Mouse (Mus musculus): ENCODE data around the gene Trim2. TPM values are rescaled to one million over a fixed set of nuclear protein-coding genes. Genes with fewer than 3 reads are reported as not detected.

The Trim2 gene
- total RNA-seq, 2 experiments from 2014 or later = 9.1 to 9.9 TPM

- intact Hi-C loops (cut with DNase I) = no loop called here
- no peak for DNase-seq
Observed at GRCm38 (mm10) chr3:84208475-84208874, 98.2 kb downstream of the Trim2 start.

- DNase-seq = no peak
- intact Hi-C loops (cut with DNase I) = no loop called here
Observed at GRCm38 (mm10) chr3:84207366-84207765, 99.3 kb downstream of the Trim2 start.

GRCm38 (mm10) chr3:84206106-84206505 lies 100.6 kb downstream of the Trim2 start:
- DNase-seq = no peak
- intact Hi-C loops (cut with DNase I) = no loop called here

- intact Hi-C loops (cut with DNase I) = no loop called here
- DNase-seq = no peak
Observed at GRCm38 (mm10) chr3:84205650-84206049, 101.0 kb downstream of the Trim2 start.

GRCm38 (mm10) chr3:84204640-84205039 lies 102.0 kb downstream of the Trim2 start:
- intact Hi-C loops (cut with DNase I) = no loop called here
- DNase-seq = no peak

- DNase-seq = peak; percentile 29 to 54
- intact Hi-C loops (cut with DNase I) = no loop called here
Observed at GRCm38 (mm10) chr3:84200559-84201420, 105.9 kb downstream of the Trim2 start.

- no peak for DNase-seq
- intact Hi-C loops (cut with DNase I) = no loop called here
Observed at GRCm38 (mm10) chr3:84199516-84199915, 107.2 kb downstream of the Trim2 start.

GRCm38 (mm10) chr3:84198229-84198628 lies 108.4 kb downstream of the Trim2 start:
- intact Hi-C loops (cut with DNase I) = no loop called here
- DNase-seq = no peak

GRCm38 (mm10) chr3:84193881-84194280 lies 112.8 kb downstream of the Trim2 start:
- no peak for DNase-seq
- intact Hi-C loops (cut with DNase I) = no loop called here

GRCm38 (mm10) chr3:84191141-84191881 lies 115.4 kb downstream of the Trim2 start:
- DNase-seq = peak in 1 of 2 experiments; percentile 33
- intact Hi-C loops (cut with DNase I) = no loop called here

GRCm38 (mm10) chr3:84190513-84191061 lies 116.1 kb downstream of the Trim2 start:
- intact Hi-C loops (cut with DNase I) = no loop called here
- peak; percentile 44 to 54 for DNase-seq

- DNase-seq = peak in 1 of 2 experiments; percentile 12
- intact Hi-C loops (cut with DNase I) = no loop called here
Observed at GRCm38 (mm10) chr3:84189629-84190173, 117.0 kb downstream of the Trim2 start.

- no peak for DNase-seq
- intact Hi-C loops (cut with DNase I) = no loop called here
Observed at GRCm38 (mm10) chr3:84181717-84182116, 125.0 kb downstream of the Trim2 start.

GRCm38 (mm10) chr3:84181102-84181501 lies 125.6 kb downstream of the Trim2 start:
- intact Hi-C loops (cut with DNase I) = no loop called here
- DNase-seq = peak in 1 of 2 experiments; percentile 6

GRCm38 (mm10) chr3:84180304-84180703 lies 126.4 kb downstream of the Trim2 start:
- no peak for DNase-seq
- intact Hi-C loops (cut with DNase I) = no loop called here

GRCm38 (mm10) chr3:84177834-84178233 lies 128.8 kb downstream of the Trim2 start:
- DNase-seq = no peak
- intact Hi-C loops (cut with DNase I) = loop anchor here (2.0 to 5.0 kb wide), 3 partner anchors 44 to 364 kb away; no protein-coding TSS in a partner anchor

- intact Hi-C loops (cut with DNase I) = loop anchor here (1.0 to 5.0 kb wide), 4 partner anchors 47 to 367 kb away; no protein-coding TSS in a partner anchor
Observed at GRCm38 (mm10) chr3:84175337-84176315, 131.1 kb downstream of the Trim2 start.

GRCm38 (mm10) chr3:84173581-84174154 lies 133.0 kb downstream of the Trim2 start, which contains the start of gene Gm6525:
Gene Gm6525 (plus strand): TSS chr3:84174104.
- intact Hi-C loops (cut with DNase I) = no loop called here

More at GRCm38 (mm10) chr3:84175337-84176315, 131.1 kb downstream of the Trim2 start:
- peak; percentile 85 to 90 for DNase-seq

GRCm38 (mm10) chr3:84172406-84172805 lies 134.3 kb downstream of the Trim2 start:
- no peak for DNase-seq
- intact Hi-C loops (cut with DNase I) = no loop called here

More at GRCm38 (mm10) chr3:84173581-84174154, 133.0 kb downstream of the Trim2 start, which contains the start of gene Gm6525:
- no peak for DNase-seq

Measured in heart, postnatal 10 days (tissue).